Mouse (Mus musculus): ENCODE data around the gene Ypel4.

GRCm38 (mm10) chr2:84711898-84712297 is 22.0 kb upstream of the Ypel4 start:
- no peak for TF ChIP-seq POLR2A (IDR thresholded peaks at IDR 0.05; ENCODE audit: low read depth, low read length)
- TF ChIP-seq CTCF (conservative IDR thresholded peaks at IDR 0.05; ENCODE audit: insufficient read depth, insufficient read length, low read depth, low read length) = no peak
